Mouse (Mus musculus): ENCODE measurements around the gene Adam15. TPM values are rescaled to one million over a fixed set of nuclear protein-coding genes. Genes with fewer than 3 reads are reported as not detected.
A peak's percentile ranks its signal among the peaks of the same experiment; 100 is the strongest.

The Adam15 gene
- polyA plus RNA-seq, 1 experiment from 2014 or later = 76.0 TPM

- WGBS = 84% methylated on average over 31 of the region's 31 CpGs
- no peak for ATAC-seq (ENCODE audit: low read depth)
- peak overlapping the region; percentile 82; the same call in 1 of the 2 replicates for H3K4me2 ChIP-seq (ENCODE audit: low read depth, low read length)
Measured at GRCm38 (mm10) chr3:89379388-89380131, 29.8 kb upstream of the Adam15 start.

GRCm38 (mm10) chr3:89378394-89379067, 28.7 kb upstream of the Adam15 start:
- H3K9me3 ChIP-seq (ENCODE audit: control insufficient read depth, low read length) = no peaks in the 10 kb centered on the region
- H3K36me3 ChIP-seq (ENCODE audit: control insufficient read depth, insufficient read depth, low read length) = peaks cover 13% of the 10 kb centered on the region
- no peaks in the 10 kb centered on the region for H3K27me3 ChIP-seq (ENCODE audit: control insufficient read depth, insufficient read depth, low read depth, low read length)
- H3K4me1 ChIP-seq (replicated peaks; ENCODE audit: control insufficient read depth, insufficient read depth, low read length) = peaks cover 17% of the 10 kb centered on the region
- peak overlapping the region; percentile 41 for H3K27ac ChIP-seq (ENCODE audit: low read length)
- peak overlapping the region; percentile 64 for H3K4me3 ChIP-seq (ENCODE audit: low read length)
- peak; percentile 95 for ATAC-seq (ENCODE audit: low read depth)
- 1% methylated on average over 25 of the region's 29 CpGs for WGBS
- H3K9ac ChIP-seq (ENCODE audit: low read length) = peak overlapping the region; percentile 78
- peak overlapping the region; percentile 82 for H3K4me2 ChIP-seq (ENCODE audit: low read depth, low read length)

More at GRCm38 (mm10) chr3:89379388-89380131, 29.8 kb upstream of the Adam15 start:
- no peak overlapping the region; the same call in 1 of the 2 replicates for H3K9ac ChIP-seq (ENCODE audit: low read length)
- no peak overlapping the region for H3K4me3 ChIP-seq (ENCODE audit: low read length)
- no peaks in the 10 kb centered on the region for H3K27me3 ChIP-seq (ENCODE audit: control insufficient read depth, insufficient read depth, low read depth, low read length)
- no peak overlapping the region for H3K27ac ChIP-seq (ENCODE audit: low read length)
- H3K9me3 ChIP-seq (ENCODE audit: control insufficient read depth, low read length) = no peaks in the 10 kb centered on the region
- H3K36me3 ChIP-seq (ENCODE audit: control insufficient read depth, insufficient read depth, low read length) = peaks cover 13% of the 10 kb centered on the region
- H3K4me1 ChIP-seq (replicated peaks; ENCODE audit: control insufficient read depth, insufficient read depth, low read length) = peaks cover 21% of the 10 kb centered on the region

GRCm38 (mm10) chr3:89377831-89378230, 28.0 kb upstream of the Adam15 start:
- peak overlapping the region; percentile 41; the same call in 1 of the 2 replicates for H3K27ac ChIP-seq (ENCODE audit: low read length)
- H3K4me1 ChIP-seq (replicated peaks; ENCODE audit: control insufficient read depth, insufficient read depth, low read length) = peaks cover 17% of the 10 kb centered on the region
- H3K4me2 ChIP-seq (ENCODE audit: low read depth, low read length) = peak overlapping the region; percentile 82; the same call in 1 of the 2 replicates
- H3K9ac ChIP-seq (ENCODE audit: low read length) = peak overlapping the region; percentile 78
- H3K9me3 ChIP-seq (ENCODE audit: control insufficient read depth, low read length) = no peaks in the 10 kb centered on the region
- WGBS = 61% methylated on average over 4 of the region's 4 CpGs
- ATAC-seq (ENCODE audit: low read depth) = 0 out of 2 replicates have a peak, but pooled peaks have one; percentile 4
- H3K4me3 ChIP-seq (ENCODE audit: low read length) = peak overlapping the region; percentile 64; the same call in 1 of the 2 replicates
- H3K36me3 ChIP-seq (ENCODE audit: control insufficient read depth, insufficient read depth, low read length) = peaks cover 13% of the 10 kb centered on the region
- no peaks in the 10 kb centered on the region for H3K27me3 ChIP-seq (ENCODE audit: control insufficient read depth, insufficient read depth, low read depth, low read length)

- WGBS = 25% methylated on average over 5 of the region's 5 CpGs
- Histone ChIP-seq H3K4me2 (ENCODE audit: low read depth, low read length) (no peak overlapping the region), H3K9ac (ENCODE audit: low read length) (no peak overlapping the region), H3K4me3 (ENCODE audit: low read length) (no peak overlapping the region), H3K27me3 (ENCODE audit: control insufficient read depth, insufficient read depth, low read depth, low read length) (no peaks in the 10 kb centered on the region), H3K36me3 (ENCODE audit: control insufficient read depth, insufficient read depth, low read length) (no peaks in the 10 kb centered on the region), H3K27ac (ENCODE audit: low read length) (no peak overlapping the region), H3K9me3 (ENCODE audit: control insufficient read depth, low read length) (no peaks in the 10 kb centered on the region), H3K4me1 (replicated peaks; ENCODE audit: control insufficient read depth, insufficient read depth, low read length) (peaks cover 11% of the 10 kb centered on the region)
- no peak for ATAC-seq (ENCODE audit: low read depth)
Measured at GRCm38 (mm10) chr3:89373581-89374231, 23.9 kb upstream of the Adam15 start.

GRCm38 (mm10) chr3:89367338-89367737, 17.5 kb upstream of the Adam15 start:
- Histone ChIP-seq H3K4me2 (ENCODE audit: low read depth, low read length) (no peak overlapping the region), H3K9me3 (ENCODE audit: control insufficient read depth, low read length) (no peaks in the 10 kb centered on the region), H3K4me3 (ENCODE audit: low read length) (no peak overlapping the region), H3K27me3 (ENCODE audit: control insufficient read depth, insufficient read depth, low read depth, low read length) (no peaks in the 10 kb centered on the region), H3K27ac (ENCODE audit: low read length) (no peak overlapping the region), H3K36me3 (ENCODE audit: control insufficient read depth, insufficient read depth, low read length) (no peaks in the 10 kb centered on the region), H3K9ac (ENCODE audit: low read length) (no peak overlapping the region), H3K4me1 (replicated peaks; ENCODE audit: control insufficient read depth, insufficient read depth, low read length) (no peaks in the 10 kb centered on the region)
- ATAC-seq (ENCODE audit: low read depth) = no peak
- 56% methylated on average over 11 of the region's 11 CpGs for whole genome bisulfite sequencing

GRCm38 (mm10) chr3:89365486-89366414, 16.0 kb upstream of the Adam15 start:
- H3K36me3 ChIP-seq (ENCODE audit: control insufficient read depth, insufficient read depth, low read length) = no peaks in the 10 kb centered on the region
- no peak overlapping the region for H3K27ac ChIP-seq (ENCODE audit: low read length)
- no peaks in the 10 kb centered on the region for H3K27me3 ChIP-seq (ENCODE audit: control insufficient read depth, insufficient read depth, low read depth, low read length)
- H3K9me3 ChIP-seq (ENCODE audit: control insufficient read depth, low read length) = no peaks in the 10 kb centered on the region
- no peak for ATAC-seq (ENCODE audit: low read depth)
- H3K4me2 ChIP-seq (ENCODE audit: low read depth, low read length) = no peak overlapping the region
- H3K4me3 ChIP-seq (ENCODE audit: low read length) = no peak overlapping the region
- H3K9ac ChIP-seq (ENCODE audit: low read length) = no peak overlapping the region
- WGBS = 59% methylated on average over 20 of the region's 20 CpGs
- no peaks in the 10 kb centered on the region for H3K4me1 ChIP-seq (replicated peaks; ENCODE audit: control insufficient read depth, insufficient read depth, low read length)

GRCm38 (mm10) chr3:89365153-89365485, 15.3 kb upstream of the Adam15 start, which contains the start of gene Dcst1:
TSS of gene Dcst1 (minus strand) at chr3:89365253.
- Histone ChIP-seq H3K9ac (ENCODE audit: low read length) (no peak within 1 kb of the TSS), H3K27ac (ENCODE audit: low read length) (no peak within 1 kb of the TSS)
- ATAC-seq (ENCODE audit: low read depth) = no peak

GRCm38 (mm10) chr3:89364631-89365030, 14.8 kb upstream of the Adam15 start:
- H3K9me3 ChIP-seq (ENCODE audit: control insufficient read depth, low read length) = no peaks in the 10 kb centered on the region
- 71% methylated on average over 8 of the region's 8 CpGs for WGBS
- H3K36me3 ChIP-seq (ENCODE audit: control insufficient read depth, insufficient read depth, low read length) = no peaks in the 10 kb centered on the region
- no peak for ATAC-seq (ENCODE audit: low read depth)
- no peak overlapping the region for H3K27ac ChIP-seq (ENCODE audit: low read length)
- H3K27me3 ChIP-seq (ENCODE audit: control insufficient read depth, insufficient read depth, low read depth, low read length) = no peaks in the 10 kb centered on the region
- H3K4me2 ChIP-seq (ENCODE audit: low read depth, low read length) = no peak overlapping the region
- H3K9ac ChIP-seq (ENCODE audit: low read length) = no peak overlapping the region
- no peak overlapping the region for H3K4me3 ChIP-seq (ENCODE audit: low read length)
- H3K4me1 ChIP-seq (replicated peaks; ENCODE audit: control insufficient read depth, insufficient read depth, low read length) = no peaks in the 10 kb centered on the region

More at GRCm38 (mm10) chr3:89365153-89365485, 15.3 kb upstream of the Adam15 start, which contains the start of gene Dcst1:
- Histone ChIP-seq H3K4me3 (ENCODE audit: low read length) (no peak within 1 kb of the TSS), H3K4me1 (replicated peaks; ENCODE audit: control insufficient read depth, insufficient read depth, low read length) (no peaks in the 10 kb centered on the region), H3K36me3 (ENCODE audit: control insufficient read depth, insufficient read depth, low read length) (no peaks in the 10 kb centered on the region), H3K9me3 (ENCODE audit: control insufficient read depth, low read length) (no peaks in the 10 kb centered on the region), H3K4me2 (ENCODE audit: low read depth, low read length) (no peak within 1 kb of the TSS), H3K27me3 (ENCODE audit: control insufficient read depth, insufficient read depth, low read depth, low read length) (no peaks in the 10 kb centered on the region)
- WGBS = 88% methylated on average over 11 of the region's 11 CpGs

All from lung, embryonic 16.5 days (tissue).